Mouse (Mus musculus) left cerebral cortex, adult 9 months (tissue): ENCODE results near the gene Col12a1.
"Not testable (repeated sequence)": the region's sequence is repeated elsewhere in the genome, so short reads cannot be mapped to it uniquely, and the experiment has no call there.

Experiments
- DNase-seq, 2 experiments: peaks; one replicate each; pipeline ENCODE4 v3.0.0; 2022; ENCODE audit warnings: low spot score in 2 of 2

The Col12a1 gene

DNA sequence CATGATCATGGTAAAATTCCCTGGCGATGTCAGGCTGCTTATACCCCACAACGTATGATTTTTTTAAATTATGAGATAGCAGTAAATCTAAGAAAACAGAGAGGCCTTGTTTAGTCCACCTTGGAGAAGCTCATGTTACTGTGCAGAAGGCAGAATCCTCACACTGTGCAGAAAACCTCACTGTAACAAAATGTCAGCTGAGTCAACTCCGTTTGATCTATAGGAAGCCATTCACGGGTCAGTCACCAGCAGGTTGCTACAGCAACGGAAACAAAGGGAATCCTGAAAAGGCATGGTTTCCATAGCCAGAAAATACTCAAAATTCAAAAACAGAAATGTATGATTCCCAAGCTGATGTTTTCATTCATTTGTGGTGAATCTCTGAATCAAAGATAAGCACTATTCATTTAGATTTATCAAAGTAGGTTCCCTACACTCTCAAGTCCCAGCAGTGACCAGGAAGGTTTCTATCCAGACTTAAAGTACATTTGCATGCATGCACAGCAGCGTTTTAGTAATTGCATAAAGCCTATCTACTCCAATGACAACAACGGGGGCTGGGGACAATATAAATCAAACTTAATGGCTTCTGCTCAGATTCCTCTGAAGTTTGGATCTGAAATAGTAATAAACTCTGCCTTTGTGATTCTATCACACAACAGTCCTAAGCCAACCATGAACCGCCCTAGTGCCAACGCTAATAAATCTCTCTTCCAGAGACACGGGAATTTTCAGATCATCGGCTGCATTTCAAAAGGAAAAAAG is 28.7 kb downstream of the Col12a1 start:
- no peak for DNase-seq

DNA sequence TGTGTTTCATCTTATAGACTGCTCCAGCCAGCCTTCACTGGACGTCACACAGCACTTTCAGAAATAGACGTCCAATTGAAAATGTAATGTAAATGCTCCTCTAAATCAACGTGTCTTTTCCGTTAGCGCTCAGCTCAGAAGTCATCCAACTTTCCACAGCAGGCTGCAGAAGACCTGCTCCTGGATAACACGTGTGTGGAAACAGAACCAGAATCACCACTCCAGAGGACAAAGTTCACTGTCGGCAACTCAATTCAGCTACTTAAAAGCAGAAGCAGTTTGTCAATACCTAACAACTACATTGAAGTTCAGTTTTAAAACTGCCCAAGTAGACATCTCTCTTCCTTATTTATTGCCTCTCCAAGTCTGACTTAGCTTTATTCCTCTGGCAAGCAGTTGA is 29.3 kb downstream of the Col12a1 start:
- no peak for DNase-seq

DNA sequence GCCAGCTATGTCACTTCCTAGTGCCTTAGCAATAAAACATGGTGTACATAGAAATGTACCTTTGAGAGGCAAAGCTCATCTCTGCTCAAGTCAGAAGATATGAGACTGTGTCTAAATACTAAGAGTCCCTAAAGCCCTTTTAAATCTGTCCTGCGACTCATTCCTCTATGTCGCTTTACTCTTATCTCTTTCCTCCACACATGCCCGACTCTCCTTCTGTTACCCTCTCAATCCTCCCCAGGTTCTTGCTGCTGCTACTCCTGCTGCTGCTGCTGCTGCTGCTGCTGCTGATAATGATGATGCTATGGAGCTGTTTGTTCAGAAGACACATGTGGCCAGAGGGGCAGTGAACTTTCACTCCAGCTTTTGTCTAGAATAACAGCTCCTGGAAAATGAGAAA is 31.4 kb downstream of the Col12a1 start:
- no peak for DNase-seq

DNA sequence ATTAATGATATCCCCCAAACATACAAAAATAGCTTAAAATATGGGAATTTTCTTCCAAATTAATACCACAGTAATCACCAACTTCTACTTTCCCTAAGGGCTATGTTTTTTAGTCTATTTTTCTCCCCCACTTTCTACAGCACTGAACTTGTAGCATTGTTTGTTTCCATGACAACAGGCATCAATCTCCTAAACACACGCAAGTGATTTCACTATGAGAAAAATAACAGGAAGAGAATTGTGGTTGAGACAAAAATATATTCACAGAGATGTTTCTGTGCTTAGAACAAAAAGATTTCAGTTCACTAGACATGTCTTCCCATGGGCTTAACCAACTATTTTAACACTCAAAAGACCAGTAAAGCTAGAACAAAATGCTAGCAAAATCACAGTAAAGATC is 32.6 kb downstream of the Col12a1 start:
- no peak for DNase-seq

DNA sequence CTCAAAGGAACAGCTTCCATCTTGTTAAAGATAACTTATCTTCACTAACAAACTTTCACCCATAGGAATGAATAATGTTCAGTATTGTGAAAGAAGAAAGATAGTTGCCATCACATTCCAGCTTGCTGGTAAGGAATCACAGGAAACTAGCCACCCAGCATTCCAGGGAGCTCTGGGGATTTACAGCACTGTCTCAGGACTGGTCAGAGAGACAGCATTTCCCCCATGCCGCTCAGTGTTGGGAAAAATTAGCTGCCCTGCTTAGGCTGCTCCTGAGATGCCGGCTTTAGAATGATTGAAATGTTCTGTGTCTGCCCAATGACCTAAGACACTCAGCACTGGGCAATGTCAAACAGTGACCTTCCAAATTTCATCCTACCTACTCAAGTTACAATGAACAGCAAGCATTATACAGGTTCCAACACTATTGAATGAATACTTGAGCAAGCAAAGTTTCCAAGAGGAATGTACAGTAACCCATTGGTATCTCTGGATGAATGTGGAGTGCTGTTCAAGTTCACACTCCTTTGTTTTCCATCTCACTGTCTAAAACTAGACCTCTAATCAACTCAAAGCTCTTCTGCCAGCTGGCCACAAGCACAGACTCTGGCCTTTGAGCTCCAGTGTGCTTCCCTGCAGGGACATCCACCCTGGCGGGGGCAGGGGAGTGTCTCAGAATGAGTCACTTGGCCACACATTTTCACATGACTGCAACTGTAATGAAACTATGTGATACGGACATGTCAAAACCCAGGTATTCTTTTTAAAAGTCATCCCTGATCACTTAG is 38.0 kb downstream of the Col12a1 start:
- DNase-seq, result no peak

DNA sequence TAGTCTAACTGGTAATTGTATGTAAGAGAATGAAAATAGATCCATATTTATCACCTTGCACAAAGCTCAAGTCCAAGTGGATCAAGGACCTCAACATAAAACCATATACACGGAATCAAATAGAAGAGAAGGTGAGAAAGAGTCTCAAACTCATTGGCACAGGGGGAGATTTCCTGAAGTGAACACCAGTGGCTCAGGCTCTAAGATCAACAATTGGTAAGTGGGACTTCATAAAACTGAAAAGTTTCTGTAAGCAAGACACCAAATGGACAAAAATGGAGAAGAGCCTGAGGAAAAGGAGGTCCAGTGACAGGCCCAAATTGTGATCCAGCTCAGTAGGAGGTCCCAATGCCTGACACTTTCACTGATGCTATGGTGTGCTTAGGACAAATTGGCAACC is 49.8 kb downstream of the Col12a1 start:
- not testable (repeated sequence) for DNase-seq

DNA sequence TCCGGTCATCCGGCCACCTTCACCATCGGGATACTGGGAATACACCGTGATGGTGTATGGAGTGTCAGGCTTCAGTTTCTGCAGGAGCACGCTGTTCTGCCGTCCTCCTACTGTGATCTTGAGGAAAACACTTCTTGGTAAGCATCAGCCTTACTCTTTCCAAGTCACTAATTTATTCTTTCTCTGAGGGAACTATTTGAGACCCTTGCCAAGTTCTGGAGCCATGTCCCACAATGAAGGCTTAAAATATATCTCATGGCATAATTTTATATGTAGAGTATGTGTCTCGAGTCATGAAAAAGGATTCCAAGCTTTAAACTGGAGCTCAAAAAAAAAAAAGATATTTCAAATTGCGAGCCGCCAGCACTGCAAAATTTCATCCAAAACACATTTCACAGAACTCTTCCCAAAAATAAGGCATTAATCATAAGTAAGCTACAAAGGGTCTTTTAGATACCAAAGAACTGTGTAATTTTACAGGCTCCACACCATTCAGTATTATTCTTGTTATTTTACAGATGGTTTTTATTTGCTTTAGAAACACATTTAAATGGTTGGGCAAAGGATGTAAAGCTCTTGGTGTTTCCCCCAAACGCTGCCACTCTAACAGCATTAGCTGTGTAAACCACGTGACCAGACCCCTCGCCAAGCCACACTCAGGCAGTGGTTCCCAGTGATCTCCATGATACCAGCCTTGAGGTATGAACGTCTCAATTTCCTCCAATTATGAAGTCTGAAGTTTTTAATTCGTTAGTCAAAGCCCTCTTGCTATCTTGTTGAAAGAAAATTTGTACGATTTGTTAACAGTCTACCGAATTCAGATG is 65.1 kb downstream of the Col12a1 start:
- DNase-seq, result no peak

DNA sequence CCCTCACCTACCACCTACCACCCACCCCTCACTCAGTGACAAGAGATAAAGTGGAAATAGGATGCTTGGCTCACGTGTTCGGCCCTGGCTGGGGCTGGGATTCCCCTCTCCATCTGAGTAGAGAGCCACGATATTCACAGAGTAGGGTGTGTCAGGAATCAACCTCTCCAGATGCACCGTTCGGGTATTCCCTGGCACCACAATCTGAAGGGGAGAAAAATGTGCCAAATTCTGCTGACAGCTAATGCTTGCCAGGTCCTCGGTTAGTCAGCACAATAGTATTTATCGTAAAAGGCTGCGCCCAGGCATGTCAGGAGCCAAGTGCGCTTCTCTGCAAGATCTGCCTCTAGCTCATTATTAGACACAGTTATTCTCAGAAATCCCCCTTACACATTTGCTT is 70.0 kb downstream of the Col12a1 start:
- DNase-seq, result no peak

DNA sequence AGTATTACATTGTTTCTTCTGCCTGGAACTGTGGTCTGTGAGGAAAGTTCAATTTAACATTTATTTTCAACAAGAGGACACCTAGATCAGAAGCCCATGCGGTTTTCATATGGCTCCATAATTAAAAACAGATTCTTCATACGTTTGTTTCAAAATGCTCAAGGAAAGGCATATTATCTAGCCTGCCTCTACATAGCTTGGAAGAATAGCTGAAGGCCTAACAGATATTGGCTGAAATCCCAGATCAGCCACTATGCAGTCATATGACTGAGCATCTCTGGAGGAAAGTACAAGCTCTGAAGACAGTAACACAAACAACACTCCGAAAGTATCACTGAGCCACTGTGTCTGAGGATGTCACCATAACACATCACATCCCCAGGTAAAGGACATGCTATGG is 72.9 kb downstream of the Col12a1 start:
- DNase-seq, result no peak

DNA sequence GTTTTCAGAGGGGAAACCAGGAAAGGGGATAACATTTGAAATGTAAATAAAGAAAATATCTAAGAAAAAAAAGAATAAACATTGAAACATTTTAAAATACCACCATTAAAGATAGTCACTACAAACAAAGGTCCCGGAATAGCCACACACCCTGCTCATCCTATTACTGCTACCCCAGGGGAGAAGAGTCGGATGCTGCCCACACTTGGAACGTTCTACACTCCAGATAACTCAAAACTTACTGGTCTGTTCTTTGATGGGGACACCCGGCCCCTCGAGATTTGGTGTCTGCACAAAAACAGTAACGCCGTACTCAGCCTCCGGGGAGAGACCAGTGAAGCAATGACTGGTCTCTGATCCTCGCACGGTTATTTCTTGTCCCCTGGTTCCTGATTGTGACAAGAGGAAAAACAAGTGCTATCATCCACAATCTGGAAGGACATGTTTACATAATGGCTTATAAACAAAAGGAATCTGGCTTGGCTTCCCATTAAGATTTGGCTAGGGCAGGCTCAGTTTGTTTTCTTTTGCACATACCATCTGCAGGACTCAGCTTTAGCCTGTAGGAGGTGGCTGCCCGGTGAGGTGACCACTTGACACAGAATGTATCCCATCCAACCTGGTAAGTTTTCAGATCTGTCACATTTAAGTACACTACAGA is 79.1 kb downstream of the Col12a1 start:
- DNase-seq, result no peak

DNA sequence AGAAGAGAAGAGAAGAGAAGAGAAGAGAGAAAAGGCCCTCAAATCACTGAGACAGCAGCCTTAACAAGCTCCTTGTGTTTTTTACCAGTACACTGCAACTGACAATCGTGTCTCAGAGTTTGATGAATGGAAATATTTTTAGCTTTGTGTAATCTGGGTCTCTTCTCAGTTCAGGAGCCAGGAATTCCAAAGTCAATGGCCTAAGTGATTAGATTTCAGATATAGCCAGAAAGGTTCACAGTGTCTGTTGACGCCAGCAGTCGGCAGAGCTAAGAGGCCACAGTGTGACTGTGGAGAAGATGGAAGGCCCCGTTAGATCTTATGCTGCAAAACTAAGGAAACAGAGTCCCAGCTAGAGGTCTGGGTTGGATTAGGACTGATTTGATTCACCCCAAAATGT is 80.8 kb downstream of the Col12a1 start:
- DNase-seq, result no peak

DNA sequence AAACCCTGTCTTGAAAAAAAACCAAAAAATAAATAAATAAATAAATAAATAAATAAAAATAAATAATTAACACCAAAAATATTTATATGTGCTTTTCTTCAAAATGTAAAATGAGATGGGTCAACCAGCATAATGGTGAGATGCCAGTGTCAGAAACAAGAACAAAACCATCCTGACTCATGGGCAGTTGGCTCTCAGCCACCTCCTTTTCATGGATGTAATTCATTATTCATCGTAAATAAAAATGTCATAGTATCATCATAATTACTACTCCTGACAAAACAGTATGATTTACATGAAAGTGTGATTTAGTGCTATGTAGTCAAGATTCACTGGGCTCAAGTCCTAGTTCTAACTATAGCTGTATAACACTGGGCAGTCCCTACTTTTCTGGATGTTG is 84.6 kb downstream of the Col12a1 start:
- no peak for DNase-seq

DNA sequence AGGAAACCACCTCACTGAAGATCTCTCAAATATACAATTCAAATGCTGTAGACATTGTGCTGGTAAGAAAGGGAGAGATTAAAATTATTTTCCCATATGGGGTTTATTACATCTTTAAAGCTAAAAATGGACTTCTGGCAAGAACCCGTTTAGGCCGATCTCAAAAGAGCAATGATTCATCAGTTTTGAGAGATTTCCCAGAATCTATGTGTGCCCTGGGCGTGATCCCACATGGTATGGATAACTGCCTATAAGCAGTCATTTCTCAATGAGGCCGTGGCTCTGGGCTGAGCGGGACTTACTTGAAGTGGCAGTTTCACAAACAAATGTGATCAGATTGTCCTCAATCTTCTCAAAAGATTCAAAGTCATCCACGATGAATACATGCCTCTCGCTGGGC is 87.4 kb downstream of the Col12a1 start:
- DNase-seq, result no peak

DNA sequence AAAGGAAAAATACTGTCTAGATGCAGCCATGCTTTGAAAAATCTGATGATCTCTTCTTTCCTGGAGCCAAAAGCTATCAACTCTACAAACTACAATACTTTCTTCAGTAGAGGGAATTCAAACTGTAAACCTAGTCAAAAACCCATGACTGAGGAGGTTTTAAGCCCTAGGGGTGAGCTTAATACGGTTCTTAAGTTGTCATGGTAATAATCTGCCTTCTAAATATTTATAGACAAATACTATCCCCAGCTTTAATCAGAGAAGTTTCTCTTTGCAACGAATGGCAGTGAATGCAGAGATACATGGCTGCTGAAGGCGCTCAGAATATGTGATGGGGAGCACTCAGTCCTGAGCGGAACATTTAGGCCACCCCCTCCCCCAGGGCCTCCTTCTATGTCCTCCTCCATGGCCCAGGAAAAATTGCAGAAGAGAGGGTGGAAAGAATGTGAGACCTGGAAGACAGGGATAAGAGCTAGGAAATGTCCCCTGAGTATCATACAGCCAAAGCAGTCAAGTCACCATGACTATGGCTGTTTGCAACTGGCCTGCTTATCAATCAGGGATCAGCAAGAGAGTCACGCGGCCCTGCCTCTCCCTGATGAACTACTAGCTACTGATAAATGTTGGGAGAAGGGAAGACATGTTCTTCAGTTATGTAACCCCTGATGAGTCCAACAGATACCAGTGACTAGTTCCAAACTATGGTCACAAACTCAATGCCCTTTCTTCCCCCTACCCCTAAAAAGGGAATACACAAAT is 99.6 kb downstream of the Col12a1 start:
- no peak for DNase-seq

DNA sequence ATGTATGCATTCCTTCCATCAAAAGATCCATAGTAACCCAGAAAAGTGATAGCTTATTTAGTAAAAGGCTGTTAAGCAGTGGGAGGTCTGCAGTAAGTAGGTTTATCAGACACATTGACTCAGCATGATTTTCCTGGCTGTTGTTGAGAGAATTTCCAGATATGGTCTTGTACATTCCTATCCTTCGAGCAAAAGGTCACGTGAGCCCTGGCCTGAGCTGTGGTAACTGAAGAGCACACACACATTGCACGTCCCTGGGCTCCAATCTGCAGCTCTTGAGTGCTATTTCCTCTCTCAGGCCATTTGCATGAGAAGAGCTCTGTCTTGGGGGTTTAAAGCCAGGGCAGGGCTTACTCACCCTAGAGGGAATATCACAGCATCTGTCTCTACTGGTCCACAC is 101.3 kb downstream of the Col12a1 start:
- no peak for DNase-seq

DNA sequence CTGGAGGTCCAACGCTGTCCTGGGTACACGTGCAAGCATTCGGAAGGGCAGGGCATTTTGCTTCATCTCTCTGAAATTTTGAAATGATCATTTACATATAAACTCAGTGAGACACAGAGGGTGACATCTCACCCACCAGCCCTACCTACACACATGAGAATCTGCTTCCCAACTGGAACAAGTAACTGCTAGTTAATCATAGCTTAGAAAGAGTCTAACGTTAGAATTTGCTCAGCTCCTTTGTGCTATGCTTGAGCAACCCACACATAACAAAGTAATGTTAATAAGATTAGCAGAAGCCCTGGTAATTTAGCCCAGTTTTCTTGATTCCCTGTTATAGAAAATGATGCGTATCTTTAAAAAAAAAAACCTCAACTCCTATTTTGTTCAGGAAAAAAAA is 102.6 kb downstream of the Col12a1 start:
- peak; percentile 6 to 43 for DNase-seq

DNA sequence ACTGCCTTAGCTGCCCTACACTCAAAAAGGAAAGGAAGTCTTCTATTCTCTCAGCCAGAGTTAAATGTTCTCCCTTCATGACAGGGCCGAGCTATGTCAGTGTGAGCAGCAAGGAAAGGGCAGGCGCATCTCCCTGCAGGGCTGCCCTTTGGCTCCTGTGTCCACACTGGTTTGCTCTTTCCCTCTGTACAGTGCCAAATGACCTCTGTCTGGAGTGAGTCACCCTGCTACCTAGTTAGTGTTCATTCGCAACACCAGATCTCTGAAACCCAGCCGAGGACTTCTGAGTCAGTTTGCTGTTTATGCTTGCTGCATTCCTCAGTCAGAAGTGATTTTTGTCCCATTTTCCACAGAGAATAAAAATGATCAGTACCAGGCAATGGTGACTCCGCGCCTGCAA is 108.3 kb downstream of the Col12a1 start:
- no peak for DNase-seq

DNA sequence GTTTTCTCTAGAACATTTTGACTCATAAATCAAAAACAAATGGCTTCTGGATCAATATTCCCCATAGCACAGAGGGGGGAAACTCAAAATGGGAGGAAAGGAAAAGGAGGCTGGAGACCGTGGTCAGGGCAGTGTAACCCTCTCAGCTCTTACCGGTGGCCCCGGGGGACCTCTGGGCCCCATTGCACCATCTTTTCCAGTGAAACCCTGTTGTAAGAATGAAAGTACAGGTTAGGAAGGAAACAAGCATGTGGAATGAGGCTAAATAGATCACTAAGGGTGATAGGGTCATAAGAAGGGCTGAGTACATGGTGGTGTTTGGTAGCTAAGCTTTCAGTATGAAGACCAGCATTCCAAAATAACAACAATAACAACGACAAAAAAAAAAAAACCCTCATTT is 109.0 kb downstream of the Col12a1 start:
- DNase-seq, result no peak

DNA sequence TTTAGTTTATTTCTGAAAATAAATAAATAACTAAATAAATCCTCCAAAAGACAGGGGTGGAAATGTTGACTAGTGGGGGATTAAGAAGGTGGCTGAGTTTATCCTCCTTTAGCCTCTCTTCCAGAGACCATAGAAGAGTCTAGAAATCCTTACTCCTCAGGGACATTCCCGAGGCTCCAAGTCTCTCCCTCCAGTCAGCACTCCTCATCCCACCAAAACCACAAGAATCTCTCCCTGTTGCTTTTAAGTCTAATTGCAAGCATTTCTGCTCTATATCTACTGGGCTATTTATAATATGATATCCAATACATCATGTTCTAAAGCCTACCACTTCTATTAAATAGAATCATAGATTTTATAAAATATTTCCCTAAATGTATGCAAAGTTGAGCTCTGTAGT is 109.8 kb downstream of the Col12a1 start:
- DNase-seq, result no peak

DNA sequence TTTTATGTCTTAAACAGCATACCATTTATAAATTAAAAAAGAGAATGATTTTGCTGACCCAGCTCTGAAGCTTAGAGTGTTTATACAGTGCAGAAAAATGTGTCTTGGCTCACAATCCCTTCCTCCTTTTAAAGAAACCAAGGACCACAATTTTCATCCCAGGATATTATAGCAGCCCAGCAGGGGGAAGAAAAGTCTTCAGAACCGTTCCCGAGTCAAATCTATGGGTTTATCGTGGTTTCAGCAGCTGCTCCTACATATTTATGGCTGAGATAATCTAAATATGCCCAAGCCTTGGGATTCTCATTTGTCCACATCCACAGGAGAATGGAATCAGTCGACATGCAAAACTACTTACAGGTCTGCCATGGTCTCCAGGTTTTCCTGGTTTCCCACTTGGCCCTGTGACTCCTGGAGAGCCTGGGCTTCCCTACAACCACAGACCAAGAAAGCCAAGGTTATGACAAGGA is 110.5 kb downstream of the Col12a1 start:
- no peak for DNase-seq

DNA sequence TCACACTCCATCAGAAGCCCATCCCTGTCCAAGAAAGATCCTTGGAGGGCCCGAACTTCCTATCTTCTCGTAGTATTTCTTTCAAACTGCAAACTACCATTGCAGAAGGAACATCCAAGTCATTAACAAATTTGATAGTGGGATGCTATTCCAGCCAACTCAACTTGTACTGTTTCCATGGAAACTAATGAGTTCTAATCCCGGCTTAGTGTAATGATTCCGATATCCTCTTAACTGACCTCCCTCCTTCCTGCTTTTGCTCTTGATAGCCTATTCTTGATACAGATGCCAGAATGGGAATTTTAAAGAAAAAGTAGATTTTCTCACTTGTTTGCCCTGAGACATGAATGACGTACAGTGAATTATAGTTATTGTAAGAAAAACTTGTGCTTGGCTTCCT is 112.5 kb downstream of the Col12a1 start:
- no peak for DNase-seq
